In genomic region chr12:103426710-103427109, GRCm38 (mm10) we compare ENCODE assay signal across 16 mouse cellular contexts. TPM values are rescaled to one million over a fixed set of nuclear protein-coding genes. Genes with fewer than 3 reads are reported as not detected.
DNase-seq lines count a peak whose midpoint lies in the region; ATAC-seq lines count a peak whose summit lies in the region.
"Had no signal": no experiment of that assay in that cellular context is flagged by ENCODE, and none has a peak within 500 bp of the region (broad histone marks: within the 10 kb centered on the region; RNA-seq: fewer than 3 reads in every experiment).

No protein-coding gene starts in this region.

- H3K4me1 ChIP-seq in midbrain, embryonic 16.5 days (ENCODE audit: control insufficient read depth, insufficient read depth, low read length): peaks cover 29% of the 10 kb centered on the region

- peak; percentile 69 for DNase-seq in cerebellum, adult 9-10 months
- DNase-seq in cerebellum, postnatal 25 days: no peak
- peak; percentile 33 for DNase-seq in layer of hippocampus, adult 11-12 months (ENCODE audit: low spot score)
- no peak for DNase-seq in layer of hippocampus, adult 9-10 months (ENCODE audit: low spot score)
- peak; percentile 30 for DNase-seq in thymus, postnatal 14 days
- no peak for DNase-seq in thymus, postnatal 0 days (ENCODE audit: low spot score)
- DNase-seq in right cerebral cortex, adult 2 months (ENCODE audit: low spot score in 2 of 2): no peak
- DNase-seq: gastrocnemius, postnatal 10 days; kidney, postnatal 36 days; right cerebral cortex, postnatal 25 days had no signal

- no peak overlapping the region for H3K4me3 ChIP-seq in midbrain, embryonic 16.5 days (ENCODE audit: low read depth, low read length)

- H3K27ac ChIP-seq in midbrain, embryonic 16.5 days (ENCODE audit: low read length): no peak overlapping the region
- H3K27ac ChIP-seq: forebrain, embryonic 13.5 days had no signal

- H3K36me3 ChIP-seq in midbrain, embryonic 16.5 days (ENCODE audit: control insufficient read depth, insufficient read depth, low read length): peaks cover 7% of the 10 kb centered on the region

- no peak overlapping the region for H3K4me2 ChIP-seq in midbrain, embryonic 16.5 days (ENCODE audit: low read length)

- H3K9ac ChIP-seq in midbrain, embryonic 16.5 days (ENCODE audit: low read depth, low read length): no peak overlapping the region
- H3K9ac ChIP-seq: embryonic facial prominence, embryonic 15.5 days; forebrain, embryonic 13.5 days had no signal

- no peaks in the 10 kb centered on the region for H3K27me3 ChIP-seq in midbrain, embryonic 16.5 days (ENCODE audit: control insufficient read depth, insufficient read depth, low read depth, low read length)
- H3K27me3 ChIP-seq: embryonic facial prominence, embryonic 15.5 days; forebrain, embryonic 13.5 days had no signal

- no peak for ATAC-seq in midbrain, embryonic 16.5 days

- WGBS in midbrain, embryonic 16.5 days: 91% methylated on average over 7 of the region's 7 CpGs

- no peaks in the 10 kb centered on the region for H3K9me3 ChIP-seq in midbrain, embryonic 16.5 days (replicated peaks; ENCODE audit: control insufficient read depth, low read length, poor library complexity, severe bottlenecking)
- H3K9me3 ChIP-seq: embryonic facial prominence, embryonic 15.5 days; forebrain, embryonic 13.5 days; midbrain, embryonic 10.5 days had no signal

RNA-seq across cellular contexts. Expression of gene Ddx24, which starts 1.1 kb away (rescaled TPM):
- polyA plus RNA-seq in thymus, postnatal 0 days (2015; fragmentation: Nextera tagmentation; extraction: Ambion mirVana): 139 and 165 TPM in 2 replicates
- polyA plus RNA-seq in midbrain, embryonic 16.5 days (2015; fragmentation: Nextera tagmentation; extraction: Ambion mirVana): 150 and 155 TPM in 2 replicates

RNA-seq across cellular contexts. Expression of gene Ifi27, which starts 7.3 kb away (rescaled TPM):
- polyA plus RNA-seq in thymus, postnatal 0 days (2015; fragmentation: Nextera tagmentation; extraction: Ambion mirVana): 160 and 162 TPM in 2 replicates
- 10.0 and 12.3 TPM in 2 replicates for polyA plus RNA-seq in midbrain, embryonic 16.5 days (2015; fragmentation: Nextera tagmentation; extraction: Ambion mirVana)

RNA-seq across cellular contexts. Expression of gene Ifi27l2a, which starts 16.8 kb away (rescaled TPM):
- 299 and 338 TPM in 2 replicates for polyA plus RNA-seq in thymus, postnatal 0 days (2015; fragmentation: Nextera tagmentation; extraction: Ambion mirVana)
- 1.6 and 2.3 TPM in 2 replicates for polyA plus RNA-seq in midbrain, embryonic 16.5 days (2015; fragmentation: Nextera tagmentation; extraction: Ambion mirVana)

RNA-seq across cellular contexts. Expression of gene 9330161L09Rik, which starts 19.1 kb away (rescaled TPM):
- 0.14 and 0.21 TPM in 2 replicates for polyA plus RNA-seq in thymus, postnatal 0 days (2015; fragmentation: Nextera tagmentation; extraction: Ambion mirVana)
- 1.2 and 1.4 TPM in 2 replicates for polyA plus RNA-seq in midbrain, embryonic 16.5 days (2015; fragmentation: Nextera tagmentation; extraction: Ambion mirVana)

RNA-seq across cellular contexts. Expression of gene Ifi27l2b, which starts 30.3 kb away (rescaled TPM):
- polyA plus RNA-seq in thymus, postnatal 0 days (2015; fragmentation: Nextera tagmentation; extraction: Ambion mirVana): 0.25 and 0.46 TPM in 2 replicates
- not detected in 2 replicates for polyA plus RNA-seq in midbrain, embryonic 16.5 days (2015; fragmentation: Nextera tagmentation; extraction: Ambion mirVana)
- polyA plus RNA-seq: forebrain, embryonic 13.5 days; limb, embryonic 14.5 days; lung, embryonic 16.5 days; midbrain, embryonic 10.5 days had no signal

Comparison
In these comparisons a context has a peak if more than half of its experiments do, and no peak if none do; other contexts are left out.
1. DNase-seq: peak in cerebellum, adult 9-10 months (single experiment), layer of hippocampus, adult 11-12 months (single experiment) and thymus, postnatal 14 days (single experiment); none in cerebellum, postnatal 25 days (0 of 2), layer of hippocampus, adult 9-10 months (single experiment), thymus, postnatal 0 days (single experiment) and right cerebral cortex, adult 2 months (0 of 2).
2. RNA of gene Ifi27, which starts 7.3 kb away (polyA plus RNA-seq): 160 to 162 TPM in thymus, postnatal 0 days; 10.0 to 12.3 TPM in midbrain, embryonic 16.5 days; every median in the first group is over 10 times any median in the second.
3. RNA of gene Ifi27l2a, which starts 16.8 kb away (polyA plus RNA-seq): 299 to 338 TPM in thymus, postnatal 0 days; 1.6 to 2.3 TPM in midbrain, embryonic 16.5 days; every median in the first group is over 10 times any median in the second.